Mouse (Mus musculus): ENCODE data around the gene Papss2.

GRCm38 (mm10) chr19:32712588-32713042, 117.0 kb downstream of the Papss2 start:
- no peak for TF ChIP-seq CTCF (IDR thresholded peaks at IDR 0.05; ENCODE audit: borderline replicate concordance, insufficient read depth, low read length)
- no peak; the same call in 1 of the 2 replicates for TF ChIP-seq POLR2A (IDR thresholded peaks at IDR 0.05; ENCODE audit: low read depth, low read length)
